Mouse (Mus musculus) layer of hippocampus, adult 9-10 months (tissue): ENCODE data around the gene Npas3.

ENCODE experiments used
- DNase-seq: peaks from one replicate; pipeline ENCODE4 v3.0.0; 2022; ENCODE audit warnings: low spot score

Npas3 gene

DNA sequence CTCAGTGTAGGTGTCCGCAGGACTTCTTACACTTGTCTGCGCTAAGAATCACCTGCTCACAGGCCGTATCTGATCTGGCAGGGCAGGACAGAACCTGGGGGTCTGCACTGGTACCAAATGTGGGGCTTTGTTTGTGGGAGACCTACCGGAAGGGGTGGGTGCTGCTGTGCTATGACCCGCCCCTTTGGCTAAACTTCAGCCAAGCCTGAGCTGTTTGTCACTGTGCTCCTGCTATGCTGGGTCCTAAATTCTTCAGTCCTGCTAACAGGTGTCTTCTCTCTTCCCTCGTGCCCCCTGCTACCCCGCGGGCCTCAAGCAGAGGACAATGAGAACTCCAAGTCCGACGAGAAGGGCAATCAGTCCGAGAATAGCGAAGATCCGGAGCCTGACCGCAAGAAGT, 818.9 kb downstream of the Npas3 start:
- no peak for DNase-seq

DNA sequence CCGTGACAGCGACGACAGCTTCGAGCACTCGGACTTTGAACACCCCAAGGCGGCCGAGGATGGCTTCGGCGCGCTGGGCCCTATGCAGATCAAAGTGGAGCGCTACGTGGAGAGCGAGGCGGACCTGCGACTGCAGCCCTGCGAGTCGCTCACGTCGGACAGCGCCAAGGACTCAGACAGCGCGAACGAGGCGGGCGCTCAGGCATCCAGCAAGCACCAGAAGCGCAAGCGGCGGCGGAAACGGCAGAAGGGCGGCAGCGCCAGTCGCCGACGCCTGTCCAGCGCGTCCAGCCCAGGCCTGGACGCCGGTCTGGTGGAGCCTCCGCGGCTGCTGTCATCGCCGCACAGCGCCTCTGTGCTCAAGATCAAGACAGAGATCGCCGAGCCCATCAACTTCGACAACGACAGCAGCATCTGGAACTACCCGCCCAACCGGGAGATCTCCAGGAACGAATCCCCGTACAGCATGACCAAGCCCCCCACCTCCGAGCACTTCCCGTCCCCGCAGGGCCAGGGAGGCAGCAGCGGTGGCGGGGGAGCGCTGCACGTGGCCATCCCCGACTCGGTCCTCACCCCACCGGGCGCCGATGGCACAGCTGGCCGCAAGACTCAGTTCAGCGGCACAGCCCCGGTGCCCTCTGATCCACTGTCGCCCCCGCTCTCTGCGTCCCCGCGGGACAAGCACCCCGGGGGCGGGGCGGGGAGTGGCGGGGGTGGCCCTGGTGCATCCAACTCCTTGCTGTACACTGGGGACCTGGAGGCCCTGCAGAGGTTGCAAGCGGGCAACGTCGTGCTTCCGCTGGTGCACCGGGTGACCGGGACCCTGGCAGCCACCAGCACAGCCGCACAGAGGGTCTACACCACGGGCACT, 819.6 kb downstream of the Npas3 start:
- no peak for DNase-seq

DNA sequence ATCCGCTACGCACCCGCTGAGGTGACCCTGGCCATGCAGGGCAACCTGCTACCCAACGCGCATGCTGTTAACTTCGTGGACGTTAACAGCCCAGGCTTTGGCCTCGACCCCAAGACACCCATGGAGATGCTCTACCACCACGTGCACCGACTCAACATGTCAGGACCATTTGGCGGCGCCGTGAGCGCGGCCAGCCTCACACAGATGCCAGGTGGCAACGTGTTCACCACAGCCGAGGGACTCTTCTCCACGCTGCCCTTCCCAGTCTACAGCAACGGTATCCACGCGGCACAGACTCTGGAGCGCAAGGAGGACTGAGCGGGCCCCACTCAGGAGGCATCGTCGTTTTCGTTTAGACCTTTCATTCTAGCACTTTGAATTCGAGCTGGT, 820.3 kb downstream of the Npas3 start:
- no peak for DNase-seq

DNA sequence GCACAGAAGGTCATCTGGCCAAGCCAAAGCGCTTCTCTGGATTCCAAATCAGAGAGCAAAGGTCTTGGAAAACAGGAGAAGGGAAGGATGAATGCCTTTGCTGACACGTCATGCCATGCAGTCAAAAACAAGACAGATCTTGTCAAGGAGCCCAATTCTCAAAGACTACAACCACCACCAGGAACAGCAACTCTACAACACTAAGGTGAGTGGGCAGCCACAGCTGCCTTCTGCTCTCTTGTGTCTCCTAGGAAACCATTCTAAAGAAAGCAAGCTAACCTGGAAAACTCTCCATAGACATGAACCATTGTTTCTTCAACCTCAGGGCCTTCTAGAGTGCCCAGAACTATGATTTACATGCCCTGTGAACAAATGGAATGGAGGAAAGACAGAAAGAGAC, 825.5 kb downstream of the Npas3 start:
- DNase-seq = no peak

DNA sequence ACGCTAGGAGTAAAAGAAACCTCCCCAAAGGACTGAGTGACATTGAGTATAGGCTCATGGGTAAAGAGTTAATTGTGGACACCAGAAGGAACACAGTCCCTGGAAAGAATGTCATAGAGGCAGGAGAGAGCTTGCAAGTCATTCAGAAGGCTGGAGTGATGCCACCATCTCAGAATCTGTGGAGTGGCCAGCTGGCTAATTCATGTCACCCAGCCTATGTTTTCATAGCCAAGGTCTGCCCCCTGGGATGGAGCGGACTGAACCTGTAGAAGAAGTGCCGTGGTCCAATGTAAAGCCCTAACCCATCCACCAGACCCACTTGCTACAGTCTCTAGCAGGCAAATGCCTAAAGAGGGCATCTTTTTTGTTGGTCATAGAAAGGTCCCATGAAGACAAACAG, 832.5 kb downstream of the Npas3 start:
- DNase-seq = no peak

DNA sequence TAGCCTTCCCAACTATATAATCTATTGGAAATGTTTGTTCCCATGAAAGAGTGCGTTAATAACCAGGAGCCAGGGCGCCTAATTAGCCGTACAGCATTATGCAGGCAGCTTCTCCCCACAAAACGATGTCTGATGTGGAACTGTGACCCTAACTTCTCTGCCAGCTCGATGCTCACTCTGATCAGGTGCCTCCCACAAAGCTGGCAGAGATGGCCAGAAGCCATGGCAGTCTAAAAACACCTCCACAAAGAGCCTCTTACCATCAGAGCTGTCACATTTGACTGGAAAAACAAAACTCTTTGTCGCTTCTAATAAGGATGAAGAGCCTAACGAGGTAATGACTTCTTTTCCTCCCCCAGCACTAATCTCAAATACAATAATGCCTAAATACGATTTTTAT, 845.3 kb downstream of the Npas3 start:
- no peak for DNase-seq

DNA sequence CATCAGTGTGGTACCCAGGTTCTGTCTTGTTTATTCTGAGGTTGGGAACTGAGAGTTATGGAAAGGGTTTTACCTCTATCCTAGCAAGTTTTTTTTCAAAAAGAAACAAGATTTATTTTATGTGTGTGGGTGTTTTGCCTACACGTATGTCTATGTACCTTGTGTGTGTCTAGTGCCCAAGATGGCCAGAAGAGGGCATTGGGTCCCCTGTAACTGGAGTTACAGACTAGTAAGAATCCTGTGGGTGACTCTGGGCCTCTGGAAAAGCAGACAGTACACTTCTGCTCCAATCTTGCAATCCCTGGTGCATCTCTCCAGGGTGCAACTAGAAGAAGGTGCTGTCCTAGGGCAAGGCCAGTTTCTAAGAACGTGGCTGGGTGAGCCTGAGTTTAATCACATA, 848.0 kb downstream of the Npas3 start:
- no peak for DNase-seq

DNA sequence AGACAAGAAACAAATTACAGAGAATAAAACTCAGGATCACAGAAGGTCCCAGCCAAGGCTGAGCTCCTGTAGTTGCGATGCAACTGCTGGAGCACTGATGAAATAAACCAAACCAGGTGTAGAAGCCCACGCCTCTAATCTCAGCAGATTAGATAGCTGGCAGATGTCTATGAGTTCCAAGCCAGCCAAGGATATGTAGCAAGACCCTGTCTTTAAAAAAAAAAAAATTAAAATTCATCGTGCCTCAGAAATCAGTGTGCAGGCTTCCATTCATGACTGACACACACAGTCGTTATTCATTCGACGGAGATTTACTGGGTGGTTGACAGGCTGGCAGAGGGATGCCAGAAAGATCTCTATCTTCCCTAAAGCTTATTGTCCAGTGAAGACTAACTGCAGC, 849.7 kb downstream of the Npas3 start:
- DNase-seq = no peak

DNA sequence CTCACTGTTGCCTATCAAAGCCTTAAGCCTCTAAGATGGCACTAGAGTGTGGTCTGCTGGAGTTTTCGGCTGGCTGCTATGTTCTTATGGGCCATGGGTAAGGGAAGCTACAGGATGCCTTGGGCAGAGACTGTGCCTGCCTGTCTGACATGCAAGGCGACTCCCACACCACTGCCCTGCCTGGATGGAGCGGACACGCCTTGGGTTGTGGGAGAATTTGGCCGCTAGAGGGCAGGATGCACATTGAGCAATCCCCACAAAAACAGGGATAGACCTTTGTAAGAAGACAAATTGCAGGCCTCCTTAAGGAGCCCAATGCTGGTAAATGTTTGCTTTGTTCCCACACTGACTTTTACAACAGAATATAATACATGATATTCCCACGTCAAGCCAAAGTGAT, 850.3 kb downstream of the Npas3 start:
- peak; percentile 63 for DNase-seq

DNA sequence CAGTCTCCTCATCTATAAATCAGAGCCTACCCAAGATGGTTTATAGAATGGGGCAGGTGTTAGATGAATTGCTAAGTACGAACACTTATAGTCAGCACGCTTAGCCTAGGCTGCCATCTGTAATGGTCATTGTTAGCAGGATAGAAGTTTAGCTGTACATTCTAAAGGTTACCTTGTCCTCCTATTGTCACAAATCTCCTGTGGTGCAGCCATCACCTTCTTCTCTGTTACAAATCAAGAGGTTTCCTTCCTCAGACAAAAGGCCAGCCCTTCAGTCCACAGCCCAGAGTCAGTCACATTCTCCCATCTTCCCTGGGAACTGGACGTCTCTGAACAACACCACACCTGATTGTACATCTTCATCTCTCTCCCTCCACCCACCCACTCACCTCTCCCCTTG, 851.0 kb downstream of the Npas3 start:
- no peak for DNase-seq

DNA sequence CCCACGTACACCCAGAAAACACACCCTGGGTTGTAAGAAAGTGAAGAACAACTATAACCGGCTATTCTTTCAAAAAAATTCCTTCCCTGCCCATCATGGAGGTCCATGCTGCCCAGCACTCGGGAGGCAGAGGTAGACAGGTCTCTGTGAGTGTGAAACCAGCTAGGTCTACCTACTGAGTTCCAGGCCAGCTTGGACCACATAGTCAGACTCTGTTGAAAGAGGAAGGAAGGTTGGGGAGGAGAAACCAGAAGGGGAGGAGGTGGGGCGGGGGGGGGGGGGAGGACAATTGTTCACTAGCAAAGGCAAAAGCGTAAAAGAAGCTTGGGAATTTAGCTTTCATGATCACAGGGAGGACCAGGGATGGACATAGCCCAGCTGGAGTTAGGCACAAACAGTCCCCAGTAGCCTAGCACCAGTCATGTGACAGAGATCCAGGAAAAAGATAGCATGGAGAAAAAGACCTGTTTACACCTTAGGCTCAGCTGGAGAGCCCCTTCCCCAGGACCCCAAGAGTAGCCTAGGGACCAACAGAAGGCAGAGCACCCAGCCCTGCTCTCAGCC, 852.9 kb downstream of the Npas3 start:
- no peak for DNase-seq

DNA sequence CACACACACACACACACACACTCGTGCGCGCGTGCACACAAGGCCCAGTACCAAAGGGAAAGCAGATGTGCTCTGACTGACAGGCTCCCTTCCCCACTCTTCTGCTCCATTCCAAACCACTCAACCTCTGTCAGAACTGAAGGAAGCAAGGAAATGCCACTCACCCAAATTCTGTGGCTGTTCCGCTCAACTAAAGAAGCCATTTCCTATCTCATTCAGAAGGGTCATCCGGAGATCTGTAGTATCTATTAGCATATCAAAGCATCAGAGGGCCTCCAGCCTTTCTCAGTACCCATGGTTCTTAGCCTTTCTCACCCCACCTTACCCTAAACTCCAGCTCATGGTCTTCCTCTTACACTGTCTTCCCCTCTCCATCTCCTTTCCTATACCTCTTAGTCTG, 854.0 kb downstream of the Npas3 start:
- no peak for DNase-seq

DNA sequence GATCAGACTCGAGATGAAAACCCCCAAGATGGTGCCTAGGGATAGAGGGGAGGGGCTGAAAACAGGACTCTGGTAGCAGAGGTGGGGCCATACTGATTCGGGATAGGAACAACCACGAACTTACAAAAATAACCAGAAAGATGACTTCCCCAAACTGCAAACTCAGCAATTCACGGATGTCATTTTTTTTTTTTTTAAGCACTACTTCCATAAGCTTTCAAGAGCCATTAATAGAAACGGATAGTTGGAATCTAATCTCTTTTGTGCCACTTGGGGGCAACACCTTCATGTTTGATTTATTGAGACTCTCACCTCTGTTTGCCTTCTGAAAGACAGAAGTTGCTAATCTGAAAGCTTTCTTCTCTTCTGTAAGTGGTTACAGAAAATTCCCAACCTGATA, 857.1 kb downstream of the Npas3 start:
- peak; percentile 13 for DNase-seq

DNA sequence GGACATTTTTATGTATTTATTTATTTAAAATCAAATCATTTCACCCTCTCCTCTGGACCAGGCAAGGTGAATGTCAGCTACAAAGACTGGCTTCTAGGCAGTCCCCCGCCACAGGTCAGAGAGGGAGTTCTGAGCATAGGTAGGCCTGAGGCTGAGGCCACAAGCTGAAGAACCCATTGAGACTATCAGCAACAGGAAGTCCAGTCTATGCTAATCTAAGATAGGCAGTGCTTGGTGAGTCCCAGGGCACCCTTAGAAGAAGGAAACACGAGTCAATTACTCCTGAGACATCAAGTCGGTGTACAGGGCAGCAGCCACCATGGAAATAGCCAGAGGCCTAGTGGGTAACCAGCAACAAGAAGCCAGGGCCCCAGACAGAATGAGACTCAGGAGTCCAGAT, 857.5 kb downstream of the Npas3 start:
- DNase-seq = no peak

DNA sequence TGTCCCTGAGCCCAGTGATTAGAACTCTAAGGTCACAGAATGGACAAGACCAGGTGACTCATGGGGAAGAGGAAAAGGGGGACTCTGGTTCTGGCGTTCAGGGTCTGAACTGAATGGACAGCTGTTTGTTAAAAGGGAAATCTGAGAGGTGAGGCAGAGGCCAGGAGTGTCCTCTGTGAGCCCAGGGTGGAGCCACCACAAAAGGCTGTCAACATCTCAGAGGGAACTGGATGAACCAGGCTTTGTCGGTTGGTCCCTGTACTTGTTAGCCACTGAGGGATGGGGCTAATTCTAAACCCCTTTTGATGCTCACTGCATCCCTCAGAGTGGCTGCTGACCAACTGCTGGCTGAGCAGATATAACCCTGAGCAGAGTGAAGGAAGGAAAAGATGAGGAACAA, 861.9 kb downstream of the Npas3 start:
- DNase-seq = no peak

DNA sequence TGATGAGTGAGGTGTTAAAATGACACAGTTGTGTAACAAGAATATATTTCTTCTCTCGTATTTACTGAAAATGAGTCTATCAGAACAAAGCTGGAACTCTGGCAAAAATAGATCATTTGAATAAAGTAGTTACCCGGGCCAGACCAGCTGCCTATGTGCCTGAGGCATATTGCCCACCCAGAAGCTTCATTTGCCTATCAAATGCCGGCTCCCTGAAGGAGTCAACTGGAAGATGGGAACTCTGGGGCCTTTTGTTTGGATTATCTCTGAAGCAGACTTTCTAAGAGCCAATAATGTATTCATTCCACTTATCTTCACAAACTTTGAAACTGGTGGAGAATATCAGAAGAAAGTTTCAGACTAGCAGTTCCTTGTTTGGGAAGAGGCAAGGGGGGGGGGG, 862.5 kb downstream of the Npas3 start:
- no peak for DNase-seq

DNA sequence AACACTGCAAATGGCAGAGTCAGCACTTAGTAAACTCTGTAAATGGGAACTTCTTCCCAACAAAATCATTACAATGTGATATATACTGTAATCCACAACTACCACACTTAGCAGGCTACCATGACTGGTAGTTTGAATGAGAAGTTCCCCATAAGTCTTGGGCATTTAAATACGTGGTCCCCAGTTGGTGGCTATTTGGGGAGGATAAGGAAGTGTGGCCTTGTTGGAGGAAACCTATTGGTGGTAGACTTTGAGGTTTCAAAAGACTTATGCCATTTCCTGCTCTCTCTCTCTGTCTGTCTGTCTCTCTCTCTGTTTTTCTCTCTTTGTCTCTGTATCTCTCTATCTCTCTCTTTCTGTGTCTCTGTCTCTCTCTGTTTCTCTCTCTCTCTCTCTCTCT, 871.9 kb downstream of the Npas3 start:
- DNase-seq = no peak

DNA sequence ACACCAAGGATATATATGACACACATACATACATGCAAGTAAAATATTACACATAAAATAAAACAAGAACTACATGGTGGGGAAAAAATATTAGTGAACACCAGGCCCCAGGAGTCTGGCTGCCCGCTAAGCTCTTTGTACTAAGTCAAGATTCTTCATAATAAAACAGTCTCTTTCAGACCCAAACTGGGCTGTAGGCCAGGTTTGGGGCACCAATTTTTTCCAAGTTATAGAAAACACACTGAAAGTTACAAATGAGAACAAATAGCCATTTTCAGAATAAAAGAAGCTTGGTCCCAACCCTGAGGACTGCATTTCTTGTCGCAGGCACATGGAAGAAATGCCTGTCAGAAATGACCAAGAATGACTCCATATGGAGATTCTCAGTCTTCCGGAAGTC, 872.8 kb downstream of the Npas3 start:
- DNase-seq = no peak
